Mouse (Mus musculus) thymus, adult 2 months (tissue): ENCODE data around the gene Piwil4.
"Not testable (repeated sequence)": the region's sequence is repeated elsewhere in the genome, so short reads cannot be mapped to it uniquely, and the experiment has no call there.

Source experiments
- CTCF ChIP-seq: fragments of 200-500 bp; IDR thresholded peaks from 2 replicates; pipeline ENCODE4 v1.5.1; 2012; ENCODE audit warnings: mild to moderate bottlenecking, control low read depth, low read length, moderate library complexity, borderline replicate concordance; ENCODE audit not compliant: control insufficient read depth, poor library complexity, insufficient read depth; ENCODE audit errors: extremely low read depth
- POLR2A ChIP-seq: fragments of 200-500 bp; IDR thresholded peaks from 2 replicates; pipeline ENCODE4 v1.6.1; 2012; ENCODE audit warnings: mild to moderate bottlenecking, low read length, control low read depth, moderate library complexity; ENCODE audit not compliant: control insufficient read depth, poor library complexity, insufficient read depth; ENCODE audit errors: extremely low read depth

DNA sequence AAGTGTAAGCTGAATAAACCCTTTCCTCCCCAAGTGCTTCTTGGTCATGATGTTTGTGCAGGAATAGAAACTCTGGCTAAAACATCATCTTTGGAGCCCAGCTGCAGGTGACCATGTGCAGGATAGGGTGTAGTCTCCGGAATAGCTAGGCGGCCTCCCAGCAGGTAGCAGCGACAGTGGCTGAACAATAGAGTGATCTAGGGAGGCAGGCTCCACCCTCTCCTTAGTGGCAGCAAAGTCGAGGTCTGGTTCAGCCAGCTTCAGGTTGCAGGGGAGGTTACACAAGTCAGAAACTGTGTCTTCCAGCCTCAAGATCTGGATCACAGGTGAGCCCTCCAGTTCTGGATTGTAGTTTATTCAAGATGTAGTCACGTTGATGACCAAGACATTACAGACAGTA is 68.6 kb downstream of the Piwil4 start:
- not testable (repeated sequence) for TF ChIP-seq POLR2A, CTCF
